Comparison of ENCODE assay signal across 14 mouse cellular contexts in genomic region chr1:84387616-84388015, GRCm38 (mm10). TPM values are rescaled to one million over a fixed set of nuclear protein-coding genes. Genes with fewer than 3 reads are reported as not detected.
DNase-seq lines count a peak whose midpoint lies in the region; ATAC-seq lines count a peak whose summit lies in the region.
"Had no signal": no experiment of that assay in that cellular context is flagged by ENCODE, and none has a peak within 500 bp of the region (broad histone marks: within the 10 kb centered on the region; RNA-seq: fewer than 3 reads in every experiment).

No protein-coding gene starts in this region.

- H3K4me1 ChIP-seq in midbrain, embryonic 16.5 days (ENCODE audit: control insufficient read depth, insufficient read depth, low read length): peaks cover 7% of the 10 kb centered on the region; the same call in 1 of the 2 replicates
- H3K4me1 ChIP-seq in midbrain, embryonic 13.5 days (replicated peaks): 0 out of 2 replicates have a peak, but pooled peaks cover 11% of the 10 kb centered on the region
- peaks cover 18% of the 10 kb centered on the region for H3K4me1 ChIP-seq in neural tube, embryonic 15.5 days
- H3K4me1 ChIP-seq: liver, embryonic 13.5 days had no signal

- no peak overlapping the region for H3K4me3 ChIP-seq in midbrain, embryonic 16.5 days (ENCODE audit: low read depth, low read length)
- no peak overlapping the region for H3K4me3 ChIP-seq in midbrain, embryonic 13.5 days (replicated peaks)
- H3K4me3 ChIP-seq in neural tube, embryonic 15.5 days (replicated peaks): no peak overlapping the region
- H3K4me3 ChIP-seq: liver, embryonic 13.5 days had no signal

- no peak overlapping the region for H3K27ac ChIP-seq in midbrain, embryonic 16.5 days (ENCODE audit: low read length)
- no peak overlapping the region for H3K27ac ChIP-seq in midbrain, embryonic 13.5 days
- peak overlapping the region; percentile 0; the same call in 1 of the 2 replicates for H3K27ac ChIP-seq in neural tube, embryonic 15.5 days (replicated peaks)
- H3K27ac ChIP-seq: liver, embryonic 13.5 days had no signal

- no peaks in the 10 kb centered on the region for H3K9me3 ChIP-seq in midbrain, embryonic 16.5 days (replicated peaks; ENCODE audit: control insufficient read depth, low read length, poor library complexity, severe bottlenecking)
- H3K9me3 ChIP-seq in midbrain, embryonic 13.5 days: no peaks in the 10 kb centered on the region
- no peaks in the 10 kb centered on the region for H3K9me3 ChIP-seq in neural tube, embryonic 15.5 days (replicated peaks)
- H3K9me3 ChIP-seq: liver, embryonic 13.5 days had no signal

- 52% methylated on average over 4 of the region's 4 CpGs for WGBS in midbrain, embryonic 16.5 days
- 45% methylated on average over 4 of the region's 4 CpGs for WGBS in midbrain, embryonic 13.5 days
- 44% methylated on average over 4 of the region's 4 CpGs for WGBS in neural tube, embryonic 15.5 days

- no peak for DNase-seq in frontal cortex, postnatal 36 days (ENCODE audit: low spot score in 2 of 2)
- DNase-seq in cerebellum, postnatal 25 days: peak; percentile 27 to 56
- DNase-seq in urinary bladder, postnatal 4 days (ENCODE audit: low spot score in 2 of 2): no peak
- DNase-seq: heart, adult 18-20 months; heart, postnatal 36 days; kidney, postnatal 10 days; layer of hippocampus, postnatal 36 days; liver, embryonic 13.5 days; thymus, postnatal 14 days had no signal

- ATAC-seq in frontal cortex, adult (ENCODE audit: low TSS enrichment): 0 out of 2 replicates have a peak, but pooled peaks have one; percentile 38
- ATAC-seq in midbrain, embryonic 16.5 days: peak; percentile 49; the same call in 1 of the 2 replicates
- no peak; the same call in 1 of the 2 replicates for ATAC-seq in midbrain, embryonic 13.5 days
- peak; percentile 40; the same call in 1 of the 2 replicates for ATAC-seq in neural tube, embryonic 15.5 days (ENCODE audit: low FRiP score)
- no peak for ATAC-seq in megakaryocyte progenitor cell, adult 5-6 weeks (replicated peaks; ENCODE audit: poor library complexity)

- peaks cover 2% of the 10 kb centered on the region; the same call in 1 of the 2 replicates for H3K36me3 ChIP-seq in midbrain, embryonic 16.5 days (ENCODE audit: control insufficient read depth, insufficient read depth, low read length)
- H3K36me3 ChIP-seq in midbrain, embryonic 13.5 days: peaks cover 12% of the 10 kb centered on the region
- peaks cover 19% of the 10 kb centered on the region for H3K36me3 ChIP-seq in neural tube, embryonic 15.5 days
- H3K36me3 ChIP-seq: liver, embryonic 13.5 days had no signal

- no peak overlapping the region for H3K9ac ChIP-seq in midbrain, embryonic 16.5 days (ENCODE audit: low read depth, low read length)
- H3K9ac ChIP-seq in midbrain, embryonic 13.5 days (replicated peaks): no peak overlapping the region
- H3K9ac ChIP-seq in neural tube, embryonic 15.5 days (replicated peaks): no peak overlapping the region
- H3K9ac ChIP-seq: liver, embryonic 13.5 days had no signal

- H3K27me3 ChIP-seq in midbrain, embryonic 16.5 days (ENCODE audit: control insufficient read depth, insufficient read depth, low read depth, low read length): no peaks in the 10 kb centered on the region
- no peaks in the 10 kb centered on the region for H3K27me3 ChIP-seq in midbrain, embryonic 13.5 days
- no peaks in the 10 kb centered on the region for H3K27me3 ChIP-seq in neural tube, embryonic 15.5 days (replicated peaks)
- H3K27me3 ChIP-seq: liver, embryonic 13.5 days had no signal

- H3K4me2 ChIP-seq in midbrain, embryonic 16.5 days (ENCODE audit: low read length): no peak overlapping the region
- no peak overlapping the region for H3K4me2 ChIP-seq in midbrain, embryonic 13.5 days (replicated peaks)
- no peak overlapping the region for H3K4me2 ChIP-seq in neural tube, embryonic 15.5 days
- H3K4me2 ChIP-seq: liver, embryonic 13.5 days had no signal

RNA-seq across cellular contexts. Expression of gene Pid1, which starts 23.6 kb away (rescaled TPM):
- 80.8 and 82.7 TPM in 2 replicates for polyA plus RNA-seq in midbrain, embryonic 16.5 days (2015; fragmentation: Nextera tagmentation; extraction: Ambion mirVana)
- polyA plus RNA-seq in midbrain, embryonic 13.5 days (2015; fragmentation: Nextera tagmentation; extraction: Ambion mirVana): 75.2 and 79.0 TPM in 2 replicates
- 83.9 and 97.2 TPM in 2 replicates for polyA plus RNA-seq in neural tube, embryonic 15.5 days (2015; fragmentation: Nextera tagmentation; extraction: Ambion mirVana)
- total RNA-seq in megakaryocyte progenitor cell, adult 5-6 weeks (2015): 1.1 and 1.5 TPM in 2 replicates
- total RNA-seq in megakaryocyte progenitor cell, adult 5-6 weeks (2017): 0.96 and 1.1 TPM in 2 replicates

Comparison
In these comparisons a context has a peak if more than half of its experiments do, and no peak if none do; other contexts are left out.
1. ATAC-seq: peak in frontal cortex, adult (single experiment), midbrain, embryonic 16.5 days (single experiment) and neural tube, embryonic 15.5 days (single experiment); none in midbrain, embryonic 13.5 days (single experiment) and megakaryocyte progenitor cell, adult 5-6 weeks (single experiment).
2. DNase-seq: peak in cerebellum, postnatal 25 days (2 of 2); none in frontal cortex, postnatal 36 days (0 of 2) and urinary bladder, postnatal 4 days (0 of 2).